Mouse (Mus musculus) liver, embryonic 14.5 days (tissue): ENCODE data around the gene Vmn1r188.
"Not testable (repeated sequence)": the region's sequence is repeated elsewhere in the genome, so short reads cannot be mapped to it uniquely, and the experiment has no call there.

Source experiments
- CTCF ChIP-seq: IDR thresholded peaks from 2 replicates; pipeline ENCODE4 v1.5.1; 2016; ENCODE audit warnings: antibody characterized with exemption, low read depth, control low read depth
- EP300 ChIP-seq: IDR thresholded peaks from 2 replicates; pipeline ENCODE4 v1.6.1; 2016; ENCODE audit warnings: antibody characterized with exemption, low read depth

DNA sequence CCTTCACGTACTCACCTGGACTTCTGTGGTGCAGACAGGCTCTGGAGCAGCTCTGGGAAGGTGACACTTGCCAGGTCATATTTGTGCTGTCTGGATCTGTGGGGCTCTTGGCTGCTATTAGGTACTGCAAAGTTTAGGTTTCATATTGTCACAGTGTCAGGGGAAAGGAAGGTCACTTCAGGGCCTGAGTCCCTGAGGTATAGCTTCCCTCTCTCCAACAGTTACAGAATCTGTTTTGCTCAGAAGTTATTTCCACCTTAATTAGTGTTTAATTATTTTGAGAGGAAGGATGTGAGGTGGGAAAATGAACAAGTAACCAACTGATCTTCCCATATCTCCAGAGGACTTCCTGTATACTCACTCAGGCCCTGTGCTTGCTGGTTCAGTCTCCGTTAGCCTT lies 21.5 kb downstream of the Vmn1r188 start, which contains the start of gene Vmn1r189:
- TF ChIP-seq CTCF, EP300: not testable (repeated sequence)
